Mouse (Mus musculus) monocyte, adult 2 months (primary cell): ENCODE results near the gene Krtap5-2.
"Not testable (repeated sequence)": the region's sequence is repeated elsewhere in the genome, so short reads cannot be mapped to it uniquely, and the experiment has no call there.

Source experiments
- DNase-seq, 2 experiments: peaks; one replicate each; pipeline ENCODE4 v3.0.0; 2022; ENCODE audit warnings: low spot score in 2 of 2, low read depth in 1 of 2

Gene Krtap5-2

GRCm38 (mm10) chr7:142140696-142141095, 35.1 kb downstream of the Krtap5-2 start:
- no peak for DNase-seq

- not testable (repeated sequence) for DNase-seq
These were observed 39.9 kb downstream of the Krtap5-2 start, which contains the start of gene Gm39115 for GRCm38 (mm10) chr7:142135934-142136333. Gm39115 (minus strand) TSS chr7:142136034.

GRCm38 (mm10) chr7:142134206-142134995, 41.4 kb downstream of the Krtap5-2 start:
- DNase-seq, result no peak

GRCm38 (mm10) chr7:142128843-142129242, 47.0 kb downstream of the Krtap5-2 start:
- DNase-seq, result no peak
